Mouse (Mus musculus): Measurements from ENCODE around the gene Parva.

The Parva gene

GRCm38 (mm10) chr7:112427357-112428157 lies at the start of gene Parva:
TSS of gene Parva (plus strand) at chr7:112427505.
- peak; percentile 79 to 80 for DNase-seq

- no peak for DNase-seq
These were observed 49.2 kb upstream of the Parva start for GRCm38 (mm10) chr7:112378056-112378455.

- no peak for DNase-seq
These were observed 48.8 kb upstream of the Parva start for GRCm38 (mm10) chr7:112378476-112378875.

- no peak for DNase-seq
These were observed 40.8 kb upstream of the Parva start for GRCm38 (mm10) chr7:112386521-112386920.

- no peak for DNase-seq
These were observed 39.4 kb upstream of the Parva start for GRCm38 (mm10) chr7:112387876-112388275.

GRCm38 (mm10) chr7:112388363-112388875 lies 38.9 kb upstream of the Parva start:
- no peak for DNase-seq

- DNase-seq = no peak
These were observed 37.6 kb upstream of the Parva start for GRCm38 (mm10) chr7:112389611-112390251.

- no peak for DNase-seq
These were observed 36.9 kb upstream of the Parva start for GRCm38 (mm10) chr7:112390252-112390936.

GRCm38 (mm10) chr7:112390937-112391605 lies 36.2 kb upstream of the Parva start:
- no peak for DNase-seq

GRCm38 (mm10) chr7:112397786-112398185 lies 29.5 kb upstream of the Parva start:
- no peak for DNase-seq

- no peak for DNase-seq
These were observed 27.7 kb upstream of the Parva start for GRCm38 (mm10) chr7:112399425-112400170.

GRCm38 (mm10) chr7:112400175-112400574 lies 27.1 kb upstream of the Parva start:
- peak; percentile 75 to 86 for DNase-seq

GRCm38 (mm10) chr7:112405061-112405460 lies 22.2 kb upstream of the Parva start:
- peak in 1 of 2 experiments; percentile 22 for DNase-seq

GRCm38 (mm10) chr7:112405578-112405977 lies 21.7 kb upstream of the Parva start:
- no peak for DNase-seq

- DNase-seq = no peak
These were observed 19.7 kb upstream of the Parva start for GRCm38 (mm10) chr7:112407597-112407996.

- no peak for DNase-seq
These were observed 17.3 kb upstream of the Parva start for GRCm38 (mm10) chr7:112409991-112410390.

GRCm38 (mm10) chr7:112413286-112413685 lies 14.0 kb upstream of the Parva start:
- DNase-seq = peak; percentile 33 to 52

- DNase-seq = no peak
These were observed 11.2 kb upstream of the Parva start for GRCm38 (mm10) chr7:112416058-112416526.

- DNase-seq = no peak
These were observed 10.4 kb upstream of the Parva start for GRCm38 (mm10) chr7:112416730-112417513.

GRCm38 (mm10) chr7:112417598-112417997 lies 9.7 kb upstream of the Parva start:
- no peak for DNase-seq

- no peak for DNase-seq
These were observed 3.9 kb upstream of the Parva start for GRCm38 (mm10) chr7:112423438-112423837.
